Mouse (Mus musculus) ES-E14 (cell line): ENCODE data around the gene Ppp2r5e.

Experiments used
- CHD2 ChIP-seq: IDR thresholded peaks from 2 replicates; pipeline ENCODE4 v1.6.1; 2014; ENCODE audit warnings: mild to moderate bottlenecking, low read depth, low read length, inconsistent platforms
- HCFC1 ChIP-seq: IDR thresholded peaks from 2 replicates; pipeline ENCODE4 v1.6.1; 2012; ENCODE audit warnings: low read length, inconsistent platforms, borderline replicate concordance; ENCODE audit not compliant: insufficient read depth
- MAFK ChIP-seq: IDR thresholded peaks from 2 replicates; pipeline ENCODE4 v1.6.1; 2014; ENCODE audit warnings: mild to moderate bottlenecking, low read depth, low read length, inconsistent platforms; ENCODE audit not compliant: insufficient read depth
- ZC3H11A ChIP-seq: IDR thresholded peaks from 2 replicates; pipeline ENCODE4 v1.6.1; 2012; ENCODE audit warnings: low read depth, mild to moderate bottlenecking, inconsistent platforms, low read length, borderline replicate concordance
- ZNF384 ChIP-seq: IDR thresholded peaks from 2 replicates; pipeline ENCODE4 v1.6.1; 2012; ENCODE audit warnings: low read depth, low read length, inconsistent platforms

DNA sequence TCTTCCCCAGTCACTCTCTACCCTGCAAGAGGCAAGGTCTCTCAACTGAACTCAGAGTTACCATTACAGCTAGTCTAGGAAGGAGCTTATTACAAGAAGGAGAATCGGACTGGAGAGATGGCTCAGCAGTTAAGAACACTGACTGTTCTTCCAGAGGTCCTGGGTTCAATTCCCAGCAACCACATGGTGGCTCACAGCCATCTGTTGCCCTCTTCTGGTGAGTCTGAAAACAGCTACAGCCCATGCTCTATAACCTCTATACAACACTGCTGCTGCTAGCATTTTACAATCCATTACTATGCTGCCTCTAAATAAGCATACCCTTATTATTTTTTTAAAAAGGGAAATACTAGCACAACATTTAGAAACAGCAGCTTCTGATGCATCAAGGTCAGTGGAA, 49.7 kb upstream of the Ppp2r5e start:
- no peak for TF ChIP-seq CHD2
- TF ChIP-seq HCFC1, result no peak
- TF ChIP-seq MAFK, result no peak
- TF ChIP-seq ZC3H11A, result no peak
- no peak for TF ChIP-seq ZNF384
